In the genomic region with DNA sequence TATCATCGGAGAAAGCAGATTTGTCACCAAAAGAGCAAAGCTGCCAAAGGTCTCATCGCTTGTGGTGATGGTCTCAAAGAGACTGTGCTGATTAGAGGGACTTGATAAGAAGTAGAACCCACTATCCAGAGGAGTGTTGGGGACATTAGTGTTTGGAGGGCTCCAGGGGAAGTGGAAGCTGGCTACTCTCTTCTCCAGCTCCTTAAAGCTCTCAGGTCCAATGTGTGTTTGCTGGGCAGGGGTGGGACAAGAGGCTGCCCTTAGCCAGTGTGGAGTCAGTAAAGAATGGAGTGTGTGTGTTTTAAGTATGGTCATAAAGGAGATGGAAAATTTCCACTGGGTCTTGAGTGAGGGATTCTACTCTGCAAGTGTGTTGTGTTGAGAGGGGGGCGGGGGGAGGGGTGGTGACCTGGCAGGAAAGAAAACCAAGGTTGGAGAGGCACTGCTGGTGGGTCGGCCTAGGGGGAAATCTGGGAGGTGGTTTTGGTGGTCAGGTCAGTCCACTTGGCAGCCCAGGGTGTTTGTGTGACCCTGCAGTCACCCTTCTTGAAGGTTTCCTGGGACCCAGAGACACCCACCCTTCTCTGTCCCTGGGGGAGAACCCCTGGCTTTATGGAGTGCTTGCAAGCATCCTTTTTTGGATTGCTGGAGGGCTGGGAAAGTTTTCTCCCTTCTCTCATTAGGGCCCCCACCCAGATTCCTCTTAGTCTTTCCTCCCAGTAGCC, we compare ENCODE assay signal across 8 mouse cellular contexts. TPM values are rescaled to one million over a fixed set of nuclear protein-coding genes. Genes with fewer than 3 reads are reported as not detected.
DNase-seq lines count a peak whose midpoint lies in the region; ATAC-seq lines count a peak whose summit lies in the region.

No protein-coding gene starts in this region.

- peaks cover 4% of the 10 kb centered on the region for H3K4me1 ChIP-seq in embryonic facial prominence, embryonic 11.5 days (ENCODE audit: control insufficient read depth, insufficient read depth, low read length)
- H3K4me1 ChIP-seq in hindbrain, embryonic 15.5 days (replicated peaks), result peaks cover 45% of the 10 kb centered on the region
- peaks cover 18% of the 10 kb centered on the region for H3K4me1 ChIP-seq in lung, embryonic 16.5 days (replicated peaks; ENCODE audit: control insufficient read depth, insufficient read depth, low read length)

- no peaks in the 10 kb centered on the region for H3K36me3 ChIP-seq in embryonic facial prominence, embryonic 11.5 days (replicated peaks; ENCODE audit: control insufficient read depth, insufficient read depth, low read depth, low read length)
- H3K36me3 ChIP-seq in hindbrain, embryonic 15.5 days, result no peaks in the 10 kb centered on the region
- no peaks in the 10 kb centered on the region; the same call in 1 of the 2 replicates for H3K36me3 ChIP-seq in lung, embryonic 16.5 days (ENCODE audit: control insufficient read depth, insufficient read depth, low read length)

- H3K9me3 ChIP-seq in embryonic facial prominence, embryonic 11.5 days (replicated peaks; ENCODE audit: control insufficient read depth, low read length), result no peaks in the 10 kb centered on the region
- H3K9me3 ChIP-seq in hindbrain, embryonic 15.5 days, result no peaks in the 10 kb centered on the region
- no peaks in the 10 kb centered on the region for H3K9me3 ChIP-seq in lung, embryonic 16.5 days (ENCODE audit: control insufficient read depth, low read length)

- 14% methylated on average over 4 of the region's 4 CpGs for WGBS in embryonic facial prominence, embryonic 11.5 days
- WGBS in hindbrain, embryonic 15.5 days, result 25% methylated on average over 4 of the region's 4 CpGs
- 21% methylated on average over 4 of the region's 4 CpGs for WGBS in lung, embryonic 16.5 days

- ATAC-seq in embryonic facial prominence, embryonic 11.5 days (replicated peaks; ENCODE audit: insufficient number of reproducible peaks, low FRiP score, low TSS enrichment, low read depth), result no peak
- ATAC-seq in hindbrain, embryonic 15.5 days (ENCODE audit: low FRiP score, low read depth), result no peak
- ATAC-seq in lung, embryonic 16.5 days (ENCODE audit: low read depth), result peak; percentile 45

- peak; percentile 62 for DNase-seq in 3134 (ENCODE audit: extremely low read depth, insufficient read length, low spot score)
- no peak for DNase-seq in embryonic facial prominence, embryonic 11.5 days (ENCODE audit: low spot score)
- no peak for DNase-seq in natural killer cell, adult 2 months (ENCODE audit: low spot score in 2 of 2)
- DNase-seq in embryo, embryonic 11 days, result no peak
- no peak for DNase-seq in layer of hippocampus, postnatal 14 days (ENCODE audit: low spot score in 2 of 2)
- no peak for DNase-seq in MN1 (ENCODE audit: low spot score)

- peak overlapping the region; percentile 65 for H3K4me3 ChIP-seq in embryonic facial prominence, embryonic 11.5 days (ENCODE audit: low read depth, low read length)
- peak overlapping the region; percentile 45 for H3K4me3 ChIP-seq in hindbrain, embryonic 15.5 days
- peak overlapping the region; percentile 83 for H3K4me3 ChIP-seq in lung, embryonic 16.5 days (ENCODE audit: low read length)

- H3K4me2 ChIP-seq in embryonic facial prominence, embryonic 11.5 days (ENCODE audit: low read depth, low read length), result peak overlapping the region; percentile 97
- peak overlapping the region; percentile 79 for H3K4me2 ChIP-seq in hindbrain, embryonic 15.5 days
- H3K4me2 ChIP-seq in lung, embryonic 16.5 days (ENCODE audit: low read depth, low read length), result peak overlapping the region; percentile 94

- peak overlapping the region; percentile 72 for H3K9ac ChIP-seq in embryonic facial prominence, embryonic 11.5 days (replicated peaks; ENCODE audit: low read length)
- H3K9ac ChIP-seq in hindbrain, embryonic 15.5 days, result peak overlapping the region; percentile 59; the same call in 1 of the 2 replicates
- H3K9ac ChIP-seq in lung, embryonic 16.5 days (ENCODE audit: low read length), result peak overlapping the region; percentile 92

- H3K27me3 ChIP-seq in embryonic facial prominence, embryonic 11.5 days (ENCODE audit: control insufficient read depth, insufficient read depth, low read length), result no peaks in the 10 kb centered on the region
- peaks cover 5% of the 10 kb centered on the region for H3K27me3 ChIP-seq in hindbrain, embryonic 15.5 days
- H3K27me3 ChIP-seq in lung, embryonic 16.5 days (ENCODE audit: control insufficient read depth, insufficient read depth, low read depth, low read length), result no peaks in the 10 kb centered on the region

- no peak overlapping the region for H3K27ac ChIP-seq in embryonic facial prominence, embryonic 11.5 days (replicated peaks; ENCODE audit: low read depth, low read length)
- peak overlapping the region; percentile 54 for H3K27ac ChIP-seq in hindbrain, embryonic 15.5 days (replicated peaks)
- peak overlapping the region; percentile 95 for H3K27ac ChIP-seq in lung, embryonic 16.5 days (ENCODE audit: low read length)

RNA-seq across cellular contexts. Expression of a gene that starts 1.6 kb away (rescaled TPM):
- polyA plus RNA-seq in embryonic facial prominence, embryonic 11.5 days (2014; fragmentation: Nextera tagmentation; extraction: Ambion mirVana), result 39.7 and 40.0 TPM in 2 replicates
- polyA plus RNA-seq in hindbrain, embryonic 15.5 days (2015; fragmentation: Nextera tagmentation; extraction: Ambion mirVana), result 42.2 and 47.0 TPM in 2 replicates
- polyA plus RNA-seq in lung, embryonic 16.5 days (2015; fragmentation: Nextera tagmentation; extraction: Ambion mirVana), result 90.5 and 107 TPM in 2 replicates
- 10 to 100 TPM; 62.0 to 62.3 TPM for total RNA-seq in layer of hippocampus, postnatal 14 days (2021)
